Mouse (Mus musculus) lung, embryonic 16.5 days (tissue): ENCODE results near the gene Rgs9bp. TPM values are rescaled to one million over a fixed set of nuclear protein-coding genes. Genes with fewer than 3 reads are reported as not detected.

ENCODE experiments used
- ATAC-seq: fragments of 200-750 bp; cut with Nextera tagmentation; 2 replicates; pipeline ENCODE4 v1.8.0; 2017; ENCODE audit warnings: low read depth, mild to moderate bottlenecking, moderate library complexity
- H3K27ac ChIP-seq: fragments of 300-500 bp; sonication (generic); 2 replicates; pipeline ENCODE4 v1.5.1; 2014; ENCODE audit warnings: mild to moderate bottlenecking, control low read depth, low read length
- H3K27me3 ChIP-seq: fragments of 300-500 bp; sonication (generic); 2 replicates; pipeline ENCODE4 v1.6.1; 2014; ENCODE audit warnings: low read depth, low read length, mixed read lengths; ENCODE audit not compliant: control insufficient read depth, insufficient read depth
- H3K36me3 ChIP-seq: fragments of 300-500 bp; sonication (generic); 2 replicates; pipeline ENCODE4 v1.6.1; 2014; ENCODE audit warnings: low read length; ENCODE audit not compliant: control insufficient read depth, insufficient read depth
- H3K4me1 ChIP-seq: fragments of 300-500 bp; sonication (generic); replicated peaks from 2 replicates; pipeline ENCODE4 v1.6.1; 2014; ENCODE audit warnings: low read length, mixed read lengths; ENCODE audit not compliant: control insufficient read depth, insufficient read depth
- H3K4me2 ChIP-seq: fragments of 300-500 bp; sonication (generic); 2 replicates; pipeline ENCODE4 v1.6.1; 2014; ENCODE audit warnings: low read depth, low read length, control low read depth
- H3K4me3 ChIP-seq: fragments of 300-500 bp; sonication (generic); 2 replicates; pipeline ENCODE4 v1.5.1; 2014; ENCODE audit warnings: mild to moderate bottlenecking, low read length, control low read depth
- H3K9ac ChIP-seq: fragments of 300-500 bp; sonication (generic); 2 replicates; pipeline ENCODE4 v1.6.1; 2014; ENCODE audit warnings: low read length, control low read depth
- H3K9me3 ChIP-seq: fragments of 300-500 bp; sonication (generic); 2 replicates; pipeline ENCODE4 v1.6.1; 2016; ENCODE audit warnings: low read length; ENCODE audit not compliant: control insufficient read depth
- WGBS: fragments of 180-500 bp; shearing (Covaris S2); extraction: QIAGEN DNeasy Blood & Tissue Kit; methylation state at CpG from one replicate; pipeline ENCODE4 v1.1.7; 2014; 5-methylcytosine and 5-hydroxymethylcytosine counted together
- polyA plus RNA-seq: library from polyadenylated mRNA; unstranded; fragments of >200 nt; fragmentation: Nextera tagmentation; extraction: Ambion mirVana; gene quantifications from 2 replicates; pipeline ENCODE4 v1.2.1, GENCODE M21; 2015

Rgs9bp gene
- 0.06 and 0.13 TPM in 2 replicates for polyA plus RNA-seq

GRCm38 (mm10) chr7:35585191-35586054 lies at the start of gene Rgs9bp:
Gene Rgs9bp (minus strand): TSS chr7:35585582.
- peak within 1 kb of the TSS; percentile 97 for H3K4me2 ChIP-seq
- H3K4me1 ChIP-seq, result peaks cover 12% of the 10 kb centered on the region
- peak within 1 kb of the TSS; percentile 29; the same call in 1 of the 2 replicates for H3K27ac ChIP-seq
- H3K4me3 ChIP-seq, result peak within 1 kb of the TSS; percentile 78
- peak within 1 kb of the TSS; percentile 81 for H3K9ac ChIP-seq
- no peaks in the 10 kb centered on the region for H3K36me3 ChIP-seq
- ATAC-seq, result peak; percentile 90
- no peaks in the 10 kb centered on the region for H3K9me3 ChIP-seq
- under 1% methylated on average over 40 of the region's 45 CpGs for WGBS
- H3K27me3 ChIP-seq, result peaks cover 25% of the 10 kb centered on the region

DNA sequence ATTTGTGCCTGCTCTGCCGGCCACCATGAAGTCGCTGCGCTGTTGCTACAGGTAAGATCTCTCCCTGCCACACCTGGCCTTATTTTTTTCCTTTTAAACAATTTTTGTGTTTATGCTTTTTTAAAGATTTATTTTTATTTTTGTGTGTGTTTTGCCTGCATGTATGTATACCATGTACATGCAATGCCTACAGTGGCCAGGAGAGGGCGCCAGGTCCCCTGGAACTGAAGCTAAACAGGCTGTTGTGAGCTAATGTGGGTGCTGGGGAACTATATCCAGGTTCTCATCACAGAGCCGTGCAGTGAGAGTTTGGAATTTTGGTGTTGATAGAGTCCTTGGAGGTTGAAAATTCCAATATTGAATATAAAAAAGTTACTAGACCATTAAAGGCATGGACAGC lies 43.1 kb upstream of the Rgs9bp start:
- no peak overlapping the region for H3K4me3 ChIP-seq
- H3K4me2 ChIP-seq, result no peak overlapping the region
- peaks cover 30% of the 10 kb centered on the region for H3K36me3 ChIP-seq
- H3K9me3 ChIP-seq, result no peaks in the 10 kb centered on the region
- H3K27ac ChIP-seq, result no peak overlapping the region
- 70% methylated on average over 5 of the region's 5 CpGs for WGBS
- H3K4me1 ChIP-seq, result no peaks in the 10 kb centered on the region
- no peaks in the 10 kb centered on the region for H3K27me3 ChIP-seq
- ATAC-seq, result no peak
- H3K9ac ChIP-seq, result no peak overlapping the region

DNA sequence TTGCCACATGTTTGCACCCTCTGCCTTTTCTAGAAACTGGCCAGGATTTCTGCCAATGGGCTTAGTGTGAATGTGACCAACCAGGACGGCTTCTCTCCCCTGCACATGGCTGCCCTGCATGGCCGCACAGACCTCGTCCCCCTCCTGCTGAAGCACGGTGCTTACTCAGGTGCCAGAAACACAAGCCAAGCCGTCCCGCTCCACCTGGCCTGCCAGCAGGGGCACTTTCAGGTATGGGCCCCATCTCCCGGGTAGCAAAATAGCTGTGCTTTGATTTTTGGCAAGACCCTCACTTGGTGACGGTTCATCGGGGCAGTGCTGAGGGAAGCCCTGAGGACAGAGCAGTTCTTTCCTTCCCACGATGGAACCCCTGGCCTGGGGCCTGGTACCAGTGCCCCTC lies 42.0 kb upstream of the Rgs9bp start:
- Histone ChIP-seq H3K4me2 (no peak overlapping the region), H3K4me1 (no peaks in the 10 kb centered on the region), H3K36me3 (peaks cover 32% of the 10 kb centered on the region), H3K9ac (no peak overlapping the region), H3K9me3 (no peaks in the 10 kb centered on the region), H3K4me3 (no peak overlapping the region), H3K27ac (no peak overlapping the region), H3K27me3 (no peaks in the 10 kb centered on the region)
- ATAC-seq, result no peak
- 88% methylated on average over 10 of the region's 10 CpGs for WGBS

- Histone ChIP-seq H3K27ac (no peak overlapping the region), H3K9ac (no peak overlapping the region), H3K27me3 (no peaks in the 10 kb centered on the region), H3K9me3 (no peaks in the 10 kb centered on the region), H3K4me1 (no peaks in the 10 kb centered on the region), H3K4me3 (no peak overlapping the region), H3K36me3 (peaks cover 29% of the 10 kb centered on the region), H3K4me2 (no peak overlapping the region)
- WGBS, result 97% methylated on average over 5 of the region's 5 CpGs
- no peak for ATAC-seq
Observed at GRCm38 (mm10) chr7:35626038-35626437, 40.7 kb upstream of the Rgs9bp start.

DNA sequence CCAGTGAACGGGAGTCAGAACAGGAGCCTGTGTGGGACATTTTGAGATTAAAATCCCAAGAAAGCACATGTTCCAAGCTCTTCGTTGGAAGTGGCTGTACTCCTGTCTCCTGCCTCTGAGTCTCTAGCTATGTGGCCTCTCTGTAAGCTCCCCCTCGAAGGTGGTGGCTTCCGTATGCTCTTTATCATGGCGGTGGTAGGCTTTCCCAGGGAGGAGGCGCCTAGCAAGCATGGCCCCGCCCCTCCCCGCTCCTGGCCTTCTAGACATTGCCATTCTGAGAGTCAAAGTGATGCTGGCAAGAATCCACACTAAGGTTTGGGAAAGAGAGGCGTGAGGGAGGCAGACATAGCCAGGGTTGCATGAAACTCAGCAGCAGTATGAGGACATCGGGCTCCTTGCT lies 37.2 kb upstream of the Rgs9bp start:
- Histone ChIP-seq H3K9ac (no peak overlapping the region), H3K27me3 (no peaks in the 10 kb centered on the region), H3K36me3 (peaks cover 20% of the 10 kb centered on the region), H3K27ac (no peak overlapping the region), H3K9me3 (no peaks in the 10 kb centered on the region), H3K4me3 (no peak overlapping the region), H3K4me2 (no peak overlapping the region), H3K4me1 (no peaks in the 10 kb centered on the region)
- ATAC-seq, result no peak
- 89% methylated on average over 10 of the region's 10 CpGs for WGBS

GRCm38 (mm10) chr7:35617513-35617912 lies 32.1 kb upstream of the Rgs9bp start:
- Histone ChIP-seq H3K27me3 (no peaks in the 10 kb centered on the region), H3K4me1 (no peaks in the 10 kb centered on the region), H3K9ac (no peak overlapping the region), H3K9me3 (no peaks in the 10 kb centered on the region), H3K4me2 (no peak overlapping the region), H3K36me3 (peaks cover 13% of the 10 kb centered on the region), H3K4me3 (no peak overlapping the region), H3K27ac (no peak overlapping the region)
- 69% methylated on average over 4 of the region's 4 CpGs for WGBS
- no peak for ATAC-seq

- no peak overlapping the region for H3K9ac ChIP-seq
- no peaks in the 10 kb centered on the region for H3K27me3 ChIP-seq
- no peak overlapping the region for H3K27ac ChIP-seq
- H3K36me3 ChIP-seq, result peaks cover 39% of the 10 kb centered on the region
- ATAC-seq, result no peak
- WGBS, result 91% methylated on average over 10 of the region's 10 CpGs
- H3K4me1 ChIP-seq, result no peaks in the 10 kb centered on the region
- H3K4me3 ChIP-seq, result no peak overlapping the region
- H3K9me3 ChIP-seq, result no peaks in the 10 kb centered on the region
- H3K4me2 ChIP-seq, result no peak overlapping the region
Observed at GRCm38 (mm10) chr7:35609245-35609644, 23.9 kb upstream of the Rgs9bp start.

- Histone ChIP-seq H3K4me3 (no peak overlapping the region), H3K27ac (no peak overlapping the region), H3K9ac (no peak overlapping the region), H3K9me3 (no peaks in the 10 kb centered on the region), H3K36me3 (peaks cover 49% of the 10 kb centered on the region), H3K4me2 (no peak overlapping the region), H3K27me3 (no peaks in the 10 kb centered on the region), H3K4me1 (no peaks in the 10 kb centered on the region)
- ATAC-seq, result no peak
- 91% methylated on average over 10 of the region's 10 CpGs for WGBS
Observed at GRCm38 (mm10) chr7:35606816-35607215, 21.4 kb upstream of the Rgs9bp start.

DNA sequence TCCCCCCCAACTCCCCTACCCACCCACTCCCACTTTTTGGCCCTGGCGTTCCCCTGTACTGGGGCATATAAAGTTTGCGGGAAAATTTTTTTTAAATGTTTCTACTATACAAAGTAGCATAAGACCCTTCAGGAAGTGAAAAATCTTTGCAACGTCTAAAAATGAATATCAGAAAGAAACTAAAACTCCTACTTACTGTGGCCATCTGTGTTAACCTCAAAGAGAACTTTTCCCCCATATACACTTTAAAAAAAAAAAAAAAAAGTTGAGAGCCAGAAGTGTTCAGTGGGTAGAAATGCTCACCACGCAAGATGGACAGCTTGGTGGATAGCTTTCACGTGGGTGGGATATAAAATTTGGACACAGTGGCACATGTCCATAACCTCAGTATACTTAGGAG lies 17.4 kb upstream of the Rgs9bp start:
- no peak for ATAC-seq
- peaks cover 30% of the 10 kb centered on the region for H3K36me3 ChIP-seq

More for the DNA sequence above, 17.4 kb upstream of the Rgs9bp start:
- no peak overlapping the region for H3K4me2 ChIP-seq
- H3K4me1 ChIP-seq, result no peaks in the 10 kb centered on the region
- WGBS, result 95% methylated on average over 5 of the region's 5 CpGs
- H3K9ac ChIP-seq, result no peak overlapping the region
- H3K27me3 ChIP-seq, result no peaks in the 10 kb centered on the region
- no peaks in the 10 kb centered on the region for H3K9me3 ChIP-seq
- no peak overlapping the region for H3K27ac ChIP-seq
- H3K4me3 ChIP-seq, result no peak overlapping the region
